Mouse (Mus musculus): ENCODE results near the gene Dexi. TPM values are rescaled to one million over a fixed set of nuclear protein-coding genes. Genes with fewer than 3 reads are reported as not detected.
A peak's percentile ranks its signal among the peaks of the same experiment; 100 is the strongest.

The Dexi gene
- polyA plus RNA-seq, 1 experiment from 2014 or later, result 26.5 TPM

- ATAC-seq (replicated peaks; ENCODE audit: low FRiP score, low TSS enrichment, low read depth), result no peak
- Histone ChIP-seq H3K4me3 (ENCODE audit: low read depth, low read length) (no peak overlapping the region), H3K9ac (ENCODE audit: low read length) (no peak overlapping the region), H3K4me2 (ENCODE audit: low read length) (no peak overlapping the region), H3K36me3 (ENCODE audit: control insufficient read depth, insufficient read depth, low read length) (no peaks in the 10 kb centered on the region), H3K9me3 (ENCODE audit: control insufficient read depth, low read length) (no peaks in the 10 kb centered on the region), H3K27me3 (replicated peaks; ENCODE audit: control insufficient read depth, insufficient read depth, low read length) (no peaks in the 10 kb centered on the region), H3K4me1 (replicated peaks; ENCODE audit: control insufficient read depth, insufficient read depth, low read length) (peaks cover 16% of the 10 kb centered on the region), H3K27ac (ENCODE audit: low read depth) (no peak overlapping the region)
- no peak for DNase-seq (ENCODE audit: low spot score)
- 69% methylated on average over 3 of the region's 3 CpGs for WGBS
Measured at GRCm38 (mm10) chr16:10546865-10547264, 4.0 kb upstream of the Dexi start.

GRCm38 (mm10) chr16:10544995-10545622, 2.3 kb upstream of the Dexi start, which contains the start of gene Clec16a:
Gene Clec16a (plus strand): TSS chr16:10545339.
- Histone ChIP-seq H3K27me3 (replicated peaks; ENCODE audit: control insufficient read depth, insufficient read depth, low read length) (no peaks in the 10 kb centered on the region), H3K4me1 (replicated peaks; ENCODE audit: control insufficient read depth, insufficient read depth, low read length) (peaks cover 32% of the 10 kb centered on the region), H3K4me3 (ENCODE audit: low read depth, low read length) (peak within 1 kb of the TSS; percentile 89), H3K9me3 (ENCODE audit: control insufficient read depth, low read length) (no peaks in the 10 kb centered on the region), H3K4me2 (ENCODE audit: low read length) (peak within 1 kb of the TSS; percentile 90), H3K27ac (ENCODE audit: low read depth) (no peak within 1 kb of the TSS; the same call in 1 of the 2 replicates), H3K9ac (ENCODE audit: low read length) (peak within 1 kb of the TSS; percentile 72), H3K36me3 (ENCODE audit: control insufficient read depth, insufficient read depth, low read length) (no peaks in the 10 kb centered on the region)
- peak; percentile 87 for ATAC-seq (replicated peaks; ENCODE audit: low FRiP score, low TSS enrichment, low read depth)
- DNase-seq (ENCODE audit: low spot score), result peak; percentile 97
- WGBS, result under 1% methylated on average over 58 of the region's 58 CpGs

GRCm38 (mm10) chr16:10542266-10542665, 588 bp downstream of the Dexi start:
- H3K27ac ChIP-seq (ENCODE audit: low read depth), result peak overlapping the region; percentile 82
- H3K4me1 ChIP-seq (replicated peaks; ENCODE audit: control insufficient read depth, insufficient read depth, low read length), result peaks cover 35% of the 10 kb centered on the region
- WGBS, result 2% methylated on average over 22 of the region's 22 CpGs
- H3K4me2 ChIP-seq (ENCODE audit: low read length), result peak overlapping the region; percentile 91
- H3K4me3 ChIP-seq (ENCODE audit: low read depth, low read length), result peak overlapping the region; percentile 83
- 0 out of 2 replicates have a peak, but pooled peaks cover 4% of the 10 kb centered on the region for H3K36me3 ChIP-seq (ENCODE audit: control insufficient read depth, insufficient read depth, low read length)
- H3K9ac ChIP-seq (ENCODE audit: low read length), result peak overlapping the region; percentile 86
- ATAC-seq (replicated peaks; ENCODE audit: low FRiP score, low TSS enrichment, low read depth), result peak; percentile 16; the same call in 1 of the 2 replicates
- DNase-seq (ENCODE audit: low spot score), result peak; percentile 75
- H3K27me3 ChIP-seq (replicated peaks; ENCODE audit: control insufficient read depth, insufficient read depth, low read length), result no peaks in the 10 kb centered on the region
- no peaks in the 10 kb centered on the region for H3K9me3 ChIP-seq (ENCODE audit: control insufficient read depth, low read length)

GRCm38 (mm10) chr16:10541598-10541930, 1.3 kb downstream of the Dexi start:
- Histone ChIP-seq H3K4me1 (replicated peaks; ENCODE audit: control insufficient read depth, insufficient read depth, low read length) (peaks cover 32% of the 10 kb centered on the region), H3K4me3 (ENCODE audit: low read depth, low read length) (peak overlapping the region; percentile 83), H3K36me3 (ENCODE audit: control insufficient read depth, insufficient read depth, low read length) (0 out of 2 replicates have a peak, but pooled peaks cover 4% of the 10 kb centered on the region), H3K4me2 (ENCODE audit: low read length) (peak overlapping the region; percentile 91), H3K27ac (ENCODE audit: low read depth) (peak overlapping the region; percentile 43; the same call in 1 of the 2 replicates), H3K27me3 (replicated peaks; ENCODE audit: control insufficient read depth, insufficient read depth, low read length) (no peaks in the 10 kb centered on the region), H3K9ac (ENCODE audit: low read length) (peak overlapping the region; percentile 86), H3K9me3 (ENCODE audit: control insufficient read depth, low read length) (no peaks in the 10 kb centered on the region)
- WGBS, result 13% methylated on average over 7 of the region's 7 CpGs
- DNase-seq (ENCODE audit: low spot score), result peak; percentile 52
- ATAC-seq (replicated peaks; ENCODE audit: low FRiP score, low TSS enrichment, low read depth), result no peak

- H3K9me3 ChIP-seq (ENCODE audit: control insufficient read depth, low read length), result no peaks in the 10 kb centered on the region
- H3K4me2 ChIP-seq (ENCODE audit: low read length), result peak overlapping the region; percentile 91
- H3K27ac ChIP-seq (ENCODE audit: low read depth), result peak overlapping the region; percentile 43; the same call in 1 of the 2 replicates
- no peaks in the 10 kb centered on the region for H3K27me3 ChIP-seq (replicated peaks; ENCODE audit: control insufficient read depth, insufficient read depth, low read length)
- H3K4me1 ChIP-seq (replicated peaks; ENCODE audit: control insufficient read depth, insufficient read depth, low read length), result peaks cover 27% of the 10 kb centered on the region
- ATAC-seq (replicated peaks; ENCODE audit: low FRiP score, low TSS enrichment, low read depth) (no peak), DNase-seq (ENCODE audit: low spot score) (no peak)
- 63% methylated on average over 16 of the region's 16 CpGs for WGBS
- 0 out of 2 replicates have a peak, but pooled peaks cover 9% of the 10 kb centered on the region for H3K36me3 ChIP-seq (ENCODE audit: control insufficient read depth, insufficient read depth, low read length)
- H3K4me3 ChIP-seq (ENCODE audit: low read depth, low read length), result peak overlapping the region; percentile 83
- H3K9ac ChIP-seq (ENCODE audit: low read length), result peak overlapping the region; percentile 34
Measured at GRCm38 (mm10) chr16:10540763-10541597, 1.9 kb downstream of the Dexi start.

- no peaks in the 10 kb centered on the region for H3K9me3 ChIP-seq (ENCODE audit: control insufficient read depth, low read length)
- no peak for ATAC-seq (replicated peaks; ENCODE audit: low FRiP score, low TSS enrichment, low read depth)
- DNase-seq (ENCODE audit: low spot score), result no peak
- no peak overlapping the region for H3K9ac ChIP-seq (ENCODE audit: low read length)
- no peak overlapping the region for H3K27ac ChIP-seq (ENCODE audit: low read depth)
- no peak overlapping the region for H3K4me2 ChIP-seq (ENCODE audit: low read length)
- 77% methylated on average over 3 of the region's 3 CpGs for WGBS
- peaks cover 20% of the 10 kb centered on the region for H3K4me1 ChIP-seq (replicated peaks; ENCODE audit: control insufficient read depth, insufficient read depth, low read length)
- no peak overlapping the region for H3K4me3 ChIP-seq (ENCODE audit: low read depth, low read length)
- H3K27me3 ChIP-seq (replicated peaks; ENCODE audit: control insufficient read depth, insufficient read depth, low read length), result no peaks in the 10 kb centered on the region
- H3K36me3 ChIP-seq (ENCODE audit: control insufficient read depth, insufficient read depth, low read length), result peaks cover 18% of the 10 kb centered on the region; the same call in 1 of the 2 replicates
Measured at GRCm38 (mm10) chr16:10536961-10537360, 5.9 kb downstream of the Dexi start.

GRCm38 (mm10) chr16:10536323-10536722, 6.5 kb downstream of the Dexi start:
- no peak for DNase-seq (ENCODE audit: low spot score)
- 75% methylated on average over 5 of the region's 5 CpGs for WGBS
- ATAC-seq (replicated peaks; ENCODE audit: low FRiP score, low TSS enrichment, low read depth), result no peak

GRCm38 (mm10) chr16:10534567-10534966, 8.3 kb downstream of the Dexi start:
- WGBS, result 84% methylated on average over 7 of the region's 7 CpGs

More at GRCm38 (mm10) chr16:10536323-10536722, 6.5 kb downstream of the Dexi start:
- peaks cover 22% of the 10 kb centered on the region; the same call in 1 of the 2 replicates for H3K36me3 ChIP-seq (ENCODE audit: control insufficient read depth, insufficient read depth, low read length)
- H3K9me3 ChIP-seq (ENCODE audit: control insufficient read depth, low read length), result no peaks in the 10 kb centered on the region
- no peak overlapping the region for H3K4me2 ChIP-seq (ENCODE audit: low read length)
- H3K27ac ChIP-seq (ENCODE audit: low read depth), result no peak overlapping the region
- no peak overlapping the region for H3K9ac ChIP-seq (ENCODE audit: low read length)
- H3K4me1 ChIP-seq (replicated peaks; ENCODE audit: control insufficient read depth, insufficient read depth, low read length), result peaks cover 15% of the 10 kb centered on the region
- no peaks in the 10 kb centered on the region for H3K27me3 ChIP-seq (replicated peaks; ENCODE audit: control insufficient read depth, insufficient read depth, low read length)
- no peak overlapping the region for H3K4me3 ChIP-seq (ENCODE audit: low read depth, low read length)

More at GRCm38 (mm10) chr16:10534567-10534966, 8.3 kb downstream of the Dexi start:
- no peak overlapping the region for H3K9ac ChIP-seq (ENCODE audit: low read length)
- H3K36me3 ChIP-seq (ENCODE audit: control insufficient read depth, insufficient read depth, low read length), result peaks cover 33% of the 10 kb centered on the region
- no peaks in the 10 kb centered on the region for H3K4me1 ChIP-seq (replicated peaks; ENCODE audit: control insufficient read depth, insufficient read depth, low read length)
- H3K9me3 ChIP-seq (ENCODE audit: control insufficient read depth, low read length), result no peaks in the 10 kb centered on the region
- no peak overlapping the region for H3K27ac ChIP-seq (ENCODE audit: low read depth)
- no peak for DNase-seq (ENCODE audit: low spot score)
- no peak overlapping the region for H3K4me3 ChIP-seq (ENCODE audit: low read depth, low read length)
- no peak overlapping the region for H3K4me2 ChIP-seq (ENCODE audit: low read length)
- ATAC-seq (replicated peaks; ENCODE audit: low FRiP score, low TSS enrichment, low read depth), result no peak
- H3K27me3 ChIP-seq (replicated peaks; ENCODE audit: control insufficient read depth, insufficient read depth, low read length), result no peaks in the 10 kb centered on the region

All from intestine, embryonic 14.5 days (tissue).